Mouse (Mus musculus): Measurements from ENCODE around the gene Setd3.

The Setd3 gene

GRCm38 (mm10) chr12:108088253-108088652 is 90.9 kb downstream of the Setd3 start:
- intact Hi-C loops (cut with DNase I) = no loop called here

GRCm38 (mm10) chr12:108087489-108087888 is 91.6 kb downstream of the Setd3 start:
- intact Hi-C loops (cut with DNase I) = no loop called here

GRCm38 (mm10) chr12:108078122-108078752 is 100.9 kb downstream of the Setd3 start:
- intact Hi-C loops (cut with DNase I) = no loop called here

- intact Hi-C loops (cut with DNase I) = no loop called here
Observed at GRCm38 (mm10) chr12:108072907-108073306, 106.2 kb downstream of the Setd3 start.

- intact Hi-C loops (cut with DNase I) = no loop called here
Observed at GRCm38 (mm10) chr12:108070685-108071662, 108.1 kb downstream of the Setd3 start.

GRCm38 (mm10) chr12:108069504-108069903 is 109.6 kb downstream of the Setd3 start:
- intact Hi-C loops (cut with DNase I) = no loop called here

- intact Hi-C loops (cut with DNase I) = no loop called here
Observed at GRCm38 (mm10) chr12:108067811-108068375, 111.2 kb downstream of the Setd3 start.

- intact Hi-C loops (cut with DNase I) = no loop called here
Observed at GRCm38 (mm10) chr12:108067231-108067630, 111.9 kb downstream of the Setd3 start.

GRCm38 (mm10) chr12:108064396-108064998 is 114.6 kb downstream of the Setd3 start:
- intact Hi-C loops (cut with DNase I) = no loop called here

GRCm38 (mm10) chr12:108063986-108064385 is 115.1 kb downstream of the Setd3 start:
- intact Hi-C loops (cut with DNase I) = no loop called here

GRCm38 (mm10) chr12:108062137-108062536 is 117.0 kb downstream of the Setd3 start:
- intact Hi-C loops (cut with DNase I) = no loop called here

- intact Hi-C loops (cut with DNase I) = no loop called here
Observed at GRCm38 (mm10) chr12:108061661-108062060, 117.5 kb downstream of the Setd3 start.
